Mouse (Mus musculus): Measurements from ENCODE around the gene Cntn1. TPM values are rescaled to one million over a fixed set of nuclear protein-coding genes. Genes with fewer than 3 reads are reported as not detected.

The Cntn1 gene
- total RNA-seq, 2 experiments from 2014 or later, result 0.29 to 0.36 TPM

- DNase-seq, result no peak
These were observed 86.1 kb downstream of the Cntn1 start for GRCm38 (mm10) chr15:92137026-92137425.

DNA sequence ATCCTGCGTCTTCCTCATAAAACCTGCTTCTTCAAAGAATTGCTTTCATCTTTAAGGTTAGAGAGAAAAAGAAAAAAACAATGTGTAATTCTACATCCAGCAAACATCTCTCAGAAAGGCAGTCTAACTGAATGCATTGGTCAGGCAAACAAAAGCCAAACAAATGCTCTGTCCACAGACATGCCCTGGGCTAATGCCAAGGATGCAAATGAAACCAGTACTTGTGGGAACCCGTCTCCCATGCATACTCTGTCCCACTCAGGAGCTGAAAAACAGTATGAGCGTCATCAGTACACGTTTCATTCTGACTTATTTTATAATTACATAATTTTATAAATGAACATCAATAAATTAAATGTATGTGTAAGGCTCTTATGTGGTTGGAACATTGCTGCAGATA lies 91.0 kb downstream of the Cntn1 start:
- no peak for DNase-seq

- no peak for DNase-seq
These were observed 104.0 kb downstream of the Cntn1 start for GRCm38 (mm10) chr15:92154921-92155320.

DNA sequence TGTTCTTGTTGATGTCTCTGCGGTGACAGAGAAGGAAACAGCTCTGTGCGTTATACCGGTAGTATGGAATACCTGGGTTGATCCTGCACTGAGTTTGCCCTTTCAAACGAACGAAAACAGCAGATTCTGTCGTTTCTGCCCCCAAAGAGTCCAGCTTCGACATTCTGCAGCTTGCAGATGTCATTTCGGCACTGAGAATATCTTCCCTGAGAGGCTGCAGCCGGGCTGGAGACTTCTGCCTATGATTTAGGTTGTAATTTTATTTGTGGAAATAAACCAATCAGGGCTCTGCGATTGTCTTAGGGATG lies 109.8 kb downstream of the Cntn1 start:
- DNase-seq, result no peak

DNA sequence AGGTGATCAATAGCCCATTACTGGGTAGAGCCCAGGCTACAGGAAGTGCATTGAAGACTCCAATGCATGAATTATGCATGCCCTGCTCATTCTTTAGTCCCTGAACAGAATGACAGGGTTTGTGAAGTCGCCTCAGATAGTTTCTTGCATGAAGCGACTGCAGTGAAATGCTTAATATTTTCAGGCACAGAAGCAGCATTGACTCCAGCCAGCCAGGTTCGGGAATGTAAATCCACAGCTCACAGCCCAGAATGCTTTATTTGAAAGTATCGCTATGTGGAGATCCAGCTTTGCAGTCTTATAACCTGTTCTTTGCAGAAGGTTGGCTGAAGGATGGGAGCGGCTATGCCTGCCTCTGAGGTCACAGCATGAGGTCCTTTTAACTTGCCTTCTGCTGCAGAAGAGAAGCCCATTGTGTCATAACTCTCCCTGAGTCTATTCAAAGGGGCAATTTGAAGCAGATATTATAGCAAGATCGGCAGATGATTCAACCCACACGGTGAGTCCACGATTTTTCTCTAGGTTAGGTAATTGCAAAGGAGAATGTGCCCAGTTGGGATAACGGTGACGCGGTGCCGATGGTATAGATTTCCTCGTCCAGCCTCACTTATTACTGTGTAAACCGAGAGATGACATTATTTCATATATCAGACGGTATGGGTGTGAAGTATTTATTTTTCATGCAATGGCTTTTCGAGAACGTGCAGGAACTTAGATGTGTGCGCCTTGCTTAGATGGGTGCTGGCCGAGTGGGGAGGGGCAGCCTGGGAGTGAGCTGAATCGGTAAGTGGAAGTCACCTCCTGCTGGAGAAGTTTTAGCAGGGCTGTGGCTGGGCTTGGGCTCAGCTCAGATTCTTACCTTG lies 110.4 kb downstream of the Cntn1 start:
- no peak for DNase-seq

DNA sequence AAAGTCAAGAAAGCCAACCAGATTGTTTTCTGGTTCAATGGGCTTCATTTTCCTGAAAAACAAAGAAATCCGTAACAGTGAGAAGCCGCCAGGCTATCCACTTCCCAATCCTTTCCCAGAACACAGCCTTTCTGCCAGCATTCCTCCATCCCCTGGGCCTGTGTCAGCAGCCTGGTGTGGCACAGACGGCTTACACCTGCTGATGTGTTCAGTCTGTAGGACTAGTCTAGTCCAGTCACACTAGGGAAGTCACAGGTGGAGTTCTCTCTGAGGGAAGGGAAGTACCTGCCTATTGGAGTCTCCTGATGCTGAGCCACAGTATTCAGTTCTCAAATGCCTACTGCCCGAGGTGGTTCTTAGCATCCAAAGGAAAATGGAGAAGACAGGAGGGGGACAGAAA lies 111.9 kb downstream of the Cntn1 start:
- no peak for DNase-seq

- no peak for DNase-seq
These were observed 113.2 kb downstream of the Cntn1 start for GRCm38 (mm10) chr15:92164127-92164526.

DNA sequence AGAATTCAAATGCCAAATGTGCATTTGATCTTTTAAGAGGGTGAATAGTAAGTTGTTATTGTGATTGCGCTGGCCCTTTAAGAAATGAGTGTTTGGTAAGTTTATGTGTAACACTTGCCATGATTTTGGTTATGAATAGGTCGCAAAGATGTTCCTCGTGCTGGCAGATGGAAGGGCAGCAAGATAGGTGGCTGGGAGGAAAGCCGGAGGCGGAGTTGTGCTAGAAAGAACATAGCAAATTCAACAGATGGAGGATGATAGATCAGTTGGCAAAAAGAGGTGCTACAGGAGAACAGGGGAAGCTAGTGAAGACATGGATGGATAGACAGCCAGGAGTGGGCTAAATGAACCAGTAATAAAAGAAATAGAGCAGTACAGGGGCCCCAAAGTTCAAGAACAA lies 115.3 kb downstream of the Cntn1 start:
- no peak for DNase-seq

- no peak for DNase-seq
These were observed 124.8 kb downstream of the Cntn1 start for GRCm38 (mm10) chr15:92175739-92176138.

GRCm38 (mm10) chr15:92177413-92177812 lies 126.4 kb downstream of the Cntn1 start:
- DNase-seq, result no peak

DNA sequence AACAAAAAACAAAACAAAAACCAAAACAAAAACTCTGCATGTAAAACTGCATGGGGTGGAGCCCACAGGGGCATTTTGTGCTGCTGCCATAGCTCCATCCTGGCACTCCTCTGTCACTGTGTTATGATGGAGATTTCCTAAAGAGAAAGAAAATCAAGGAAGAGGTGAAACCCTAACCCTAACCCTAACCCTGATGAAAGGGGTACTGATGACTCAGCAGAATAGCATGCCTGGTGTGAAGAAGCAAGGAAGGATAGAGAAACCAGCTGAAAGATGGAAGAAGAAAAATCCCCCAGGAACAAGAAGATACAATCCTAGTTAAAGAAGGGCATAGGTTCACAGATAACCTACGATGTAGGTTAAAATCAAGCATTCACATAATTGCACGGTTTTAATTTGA lies 134.5 kb downstream of the Cntn1 start:
- no peak for DNase-seq

GRCm38 (mm10) chr15:92190000-92190399 lies 139.0 kb downstream of the Cntn1 start:
- no peak for DNase-seq

GRCm38 (mm10) chr15:92200326-92200985 lies 149.5 kb downstream of the Cntn1 start:
- DNase-seq, result no peak

DNA sequence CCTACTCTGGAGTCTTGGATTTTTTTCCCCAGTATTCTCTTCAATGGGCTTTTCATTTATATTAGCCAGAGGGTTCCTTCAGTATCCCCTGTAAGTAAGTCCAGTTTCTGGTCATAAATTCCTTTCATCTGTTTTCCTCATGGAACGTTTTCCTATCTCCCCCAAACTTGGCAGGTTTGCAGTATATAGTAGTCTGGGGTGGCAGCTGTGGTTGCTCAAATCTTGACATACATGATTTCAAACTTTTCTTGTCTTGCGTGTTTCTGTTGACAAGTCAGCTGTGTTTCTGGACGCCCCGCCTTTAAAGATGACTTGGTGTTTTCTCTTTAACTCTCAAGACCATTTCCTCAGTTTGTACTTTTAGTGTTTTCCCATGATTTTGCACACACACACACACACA lies 155.7 kb downstream of the Cntn1 start:
- DNase-seq, result no peak

DNA sequence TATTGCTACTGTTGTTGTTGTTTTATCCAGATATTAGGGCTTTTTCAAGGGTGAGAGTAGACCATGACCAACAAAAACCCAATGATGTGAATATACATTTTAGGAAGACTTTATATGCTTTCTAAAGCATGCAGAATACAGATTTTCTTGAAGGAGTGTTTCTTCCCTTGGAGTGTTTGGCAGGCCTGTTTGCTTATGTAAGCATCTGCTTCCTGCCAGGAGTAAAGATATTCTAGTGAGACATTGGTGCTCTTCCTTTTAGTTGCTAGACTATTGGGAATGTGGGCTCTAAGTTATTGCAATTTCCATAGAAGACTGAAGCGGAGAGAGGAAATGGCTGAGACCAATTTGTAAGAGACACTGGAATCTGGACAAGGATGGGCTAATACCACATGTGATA lies 158.8 kb downstream of the Cntn1 start:
- DNase-seq, result no peak

- DNase-seq, result no peak
These were observed 159.7 kb downstream of the Cntn1 start for GRCm38 (mm10) chr15:92210486-92211235.

GRCm38 (mm10) chr15:92215841-92216240 lies 164.9 kb downstream of the Cntn1 start:
- no peak for DNase-seq

DNA sequence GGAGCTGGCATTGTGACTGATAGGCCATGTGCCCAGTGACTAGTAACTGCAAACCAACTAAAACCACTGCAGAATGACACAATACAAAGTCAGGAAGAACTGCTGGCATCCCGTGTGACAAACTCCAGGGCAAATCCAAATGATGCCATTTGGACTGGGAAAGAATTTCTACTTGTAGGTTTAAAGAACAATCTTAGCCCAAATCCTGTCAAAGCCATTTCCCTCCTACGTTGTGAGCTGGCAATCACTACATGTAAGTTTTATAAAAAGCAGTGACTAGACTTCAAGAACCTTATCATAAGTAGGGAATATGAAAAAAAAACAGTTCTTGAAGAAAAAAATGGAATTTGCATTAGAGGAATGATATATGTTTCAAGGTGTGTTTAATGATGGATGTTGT lies 170.5 kb downstream of the Cntn1 start:
- DNase-seq, result no peak

DNA sequence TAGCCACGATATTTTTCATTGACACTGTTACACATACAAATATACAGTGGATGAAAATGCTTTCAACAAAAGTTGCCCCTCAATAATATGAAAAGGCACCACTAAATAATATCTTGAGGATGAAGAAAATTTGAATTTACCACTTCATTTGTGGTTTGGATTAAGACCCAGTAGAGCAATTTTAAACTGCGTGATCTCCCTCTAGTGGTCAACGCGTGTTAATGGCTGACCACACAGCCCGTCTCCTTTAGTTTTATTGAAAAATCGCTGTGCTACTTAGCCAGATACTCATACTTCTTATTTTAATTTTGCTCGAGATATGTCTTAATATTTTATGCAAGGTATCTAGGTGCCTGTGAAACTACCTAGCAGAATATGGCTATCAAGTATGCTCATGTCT lies 180.4 kb downstream of the Cntn1 start:
- no peak for DNase-seq

DNA sequence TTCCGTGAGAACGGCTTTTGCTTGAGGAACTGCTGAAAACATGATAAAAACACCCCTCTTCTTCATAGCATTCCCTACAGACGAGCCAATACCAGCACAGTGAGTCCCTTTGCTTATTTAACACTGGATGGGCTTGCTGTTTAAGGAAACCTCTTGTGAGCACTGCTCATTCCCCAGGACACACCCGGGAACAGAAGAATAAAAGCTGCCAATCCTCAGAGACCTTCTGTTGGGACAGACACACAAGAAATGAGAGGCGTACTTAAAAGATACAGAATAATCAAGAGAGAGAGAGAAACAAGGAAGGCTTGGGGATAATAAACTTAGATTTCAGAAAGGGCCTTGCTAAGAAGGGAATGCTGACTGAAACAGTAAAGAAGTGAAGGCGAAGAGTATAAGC lies 184.9 kb downstream of the Cntn1 start:
- no peak for DNase-seq

- no peak for DNase-seq
These were observed 214.2 kb downstream of the Cntn1 start for GRCm38 (mm10) chr15:92264980-92265707.

- DNase-seq, result no peak
These were observed 217.4 kb downstream of the Cntn1 start for GRCm38 (mm10) chr15:92268341-92268740.

Measured in gastrocnemius, postnatal 25 days (tissue).